Mouse (Mus musculus): Measurements from ENCODE around the gene Aqp5. TPM values are rescaled to one million over a fixed set of nuclear protein-coding genes. Genes with fewer than 3 reads are reported as not detected.

The Aqp5 gene
- not detected for polyA plus RNA-seq (2014; fragmentation: Illumina TruSeq; extraction: RNeasy Lipid Tissue Mini Kit (QIAGEN cat#74804); ENCODE audit: low read depth, low replicate concordance)

GRCm38 (mm10) chr15:99590429-99591084, at the start of gene Aqp5:
Gene Aqp5 (plus strand): TSS chr15:99590782.

GRCm38 (mm10) chr15:99578802-99579485, 11.6 kb upstream of the Aqp5 start, which contains the start of gene Aqp2:
Gene Aqp2 (plus strand): TSS chr15:99579055.

GRCm38 (mm10) chr15:99600986-99601822, 10.6 kb downstream of the Aqp5 start, which contains the start of gene Aqp6:
Gene Aqp6 (plus strand): TSS chr15:99601400.

Other genes starting within 250 kb of the Aqp5 start
- 0.64 TPM for gene Fmnl3, start 220.3 kb upstream of the Aqp5 start, polyA plus RNA-seq (2014; fragmentation: Illumina TruSeq; extraction: RNeasy Lipid Tissue Mini Kit (QIAGEN cat#74804); ENCODE audit: low read depth, low replicate concordance)
- 634 TPM for gene Tmbim6, start 197.9 kb upstream of the Aqp5 start, polyA plus RNA-seq (2014; fragmentation: Illumina TruSeq; extraction: RNeasy Lipid Tissue Mini Kit (QIAGEN cat#74804); ENCODE audit: low read depth, low replicate concordance)
- not detected for gene Nckap5l, start 133.0 kb upstream of the Aqp5 start, polyA plus RNA-seq (2014; fragmentation: Illumina TruSeq; extraction: RNeasy Lipid Tissue Mini Kit (QIAGEN cat#74804); ENCODE audit: low read depth, low replicate concordance)
- 0.64 TPM for gene Bcdin3d, start 116.1 kb upstream of the Aqp5 start, polyA plus RNA-seq (2014; fragmentation: Illumina TruSeq; extraction: RNeasy Lipid Tissue Mini Kit (QIAGEN cat#74804); ENCODE audit: low read depth, low replicate concordance)
- gene Faim2, start 62.6 kb upstream of the Aqp5 start, polyA plus RNA-seq (2014; fragmentation: Illumina TruSeq; extraction: RNeasy Lipid Tissue Mini Kit (QIAGEN cat#74804); ENCODE audit: low read depth, low replicate concordance), result not detected
- gene Aqp2, start 11.7 kb upstream of the Aqp5 start, polyA plus RNA-seq (2014; fragmentation: Illumina TruSeq; extraction: RNeasy Lipid Tissue Mini Kit (QIAGEN cat#74804); ENCODE audit: low read depth, low replicate concordance), result not detected
- gene Aqp6, start 10.6 kb downstream of the Aqp5 start, polyA plus RNA-seq (2014; fragmentation: Illumina TruSeq; extraction: RNeasy Lipid Tissue Mini Kit (QIAGEN cat#74804); ENCODE audit: low read depth, low replicate concordance), result not detected
- 0.82 TPM for gene Racgap1, start 60.9 kb downstream of the Aqp5 start, polyA plus RNA-seq (2014; fragmentation: Illumina TruSeq; extraction: RNeasy Lipid Tissue Mini Kit (QIAGEN cat#74804); ENCODE audit: low read depth, low replicate concordance)
- gene Asic1, start 79.6 kb downstream of the Aqp5 start, polyA plus RNA-seq (2014; fragmentation: Illumina TruSeq; extraction: RNeasy Lipid Tissue Mini Kit (QIAGEN cat#74804); ENCODE audit: low read depth, low replicate concordance), result not detected
- gene Smarcd1, start 111.3 kb downstream of the Aqp5 start, polyA plus RNA-seq (2014; fragmentation: Illumina TruSeq; extraction: RNeasy Lipid Tissue Mini Kit (QIAGEN cat#74804); ENCODE audit: low read depth, low replicate concordance), result 2.4 TPM
- not detected for gene Gm17349, start 114.7 kb downstream of the Aqp5 start, polyA plus RNA-seq (2014; fragmentation: Illumina TruSeq; extraction: RNeasy Lipid Tissue Mini Kit (QIAGEN cat#74804); ENCODE audit: low read depth, low replicate concordance)
- 20.9 TPM for gene Gpd1, start 126.7 kb downstream of the Aqp5 start, polyA plus RNA-seq (2014; fragmentation: Illumina TruSeq; extraction: RNeasy Lipid Tissue Mini Kit (QIAGEN cat#74804); ENCODE audit: low read depth, low replicate concordance)
- 10.4 TPM for gene Cox14, start 134.8 kb downstream of the Aqp5 start, polyA plus RNA-seq (2014; fragmentation: Illumina TruSeq; extraction: RNeasy Lipid Tissue Mini Kit (QIAGEN cat#74804); ENCODE audit: low read depth, low replicate concordance)
- 1.7 TPM for gene Cers5, start 182.1 kb downstream of the Aqp5 start, polyA plus RNA-seq (2014; fragmentation: Illumina TruSeq; extraction: RNeasy Lipid Tissue Mini Kit (QIAGEN cat#74804); ENCODE audit: low read depth, low replicate concordance)

All from liver, adult 10 weeks (tissue).